Mouse (Mus musculus) G1E (cell line): ENCODE results near the gene Zfp558.

ENCODE experiments used
- CTCF ChIP-seq: IDR thresholded peaks from 2 replicates; pipeline ENCODE4 v1.5.1; 2012; ENCODE audit warnings: low read depth, low read length, inconsistent platforms, mixed read lengths
- GATA1 ChIP-seq: IDR thresholded peaks from 2 replicates; pipeline ENCODE4 v1.6.1; 2012; ENCODE audit warnings: borderline replicate concordance, low read length, inconsistent platforms, mixed read lengths
- GATA2 ChIP-seq: IDR thresholded peaks from 2 replicates; pipeline ENCODE4 v1.6.1; 2012; ENCODE audit warnings: low read depth, low read length, inconsistent platforms, borderline replicate concordance
- POLR2AphosphoS5 ChIP-seq: IDR thresholded peaks from 2 replicates; pipeline ENCODE4 v1.6.1; 2012; ENCODE audit warnings: low read depth, low read length, inconsistent platforms; ENCODE audit not compliant: insufficient replicate concordance
- TAL1 ChIP-seq: conservative IDR thresholded peaks from 2 replicates; pipeline ENCODE4 v1.6.1; 2012; ENCODE audit warnings: low read depth, low read length, inconsistent platforms, mixed read lengths

DNA sequence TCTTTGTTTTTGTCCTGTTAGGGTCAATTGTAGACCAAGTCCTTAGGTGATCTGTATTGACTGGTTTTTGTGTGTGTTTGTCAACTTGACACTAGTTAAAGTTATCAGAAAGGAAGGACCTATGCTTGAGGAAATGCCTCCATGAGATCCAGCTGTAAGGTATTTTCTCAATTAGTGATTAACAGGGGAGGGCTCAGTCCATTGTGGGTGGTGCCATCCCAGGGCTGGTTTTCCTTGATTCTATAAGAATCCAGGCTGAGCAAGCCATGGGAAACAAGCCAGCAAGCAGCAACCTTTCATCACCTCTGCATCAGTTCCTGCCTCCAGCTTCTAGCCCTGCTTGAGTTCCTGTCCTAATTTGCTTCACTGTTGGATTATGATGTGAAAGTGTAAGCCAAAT is 47.7 kb downstream of the Zfp558 start, which contains the start of gene Mbd3l2:
- TF ChIP-seq CTCF (no peak), TAL1 (no peak), POLR2AphosphoS5 (no peak), GATA1 (no peak), GATA2 (no peak)
